Mouse (Mus musculus) embryo, embryonic 11.5 days (tissue): Measurements from ENCODE around the gene Lrch4.
"Not testable (repeated sequence)": the region's sequence is repeated elsewhere in the genome, so short reads cannot be mapped to it uniquely, and the experiment has no call there.

ENCODE experiments used
- DNase-seq: peaks from one replicate; pipeline ENCODE4 v3.0.0-alpha.2; 2012; ENCODE audit warnings: low read depth, low spot score

Lrch4 gene

DNA sequence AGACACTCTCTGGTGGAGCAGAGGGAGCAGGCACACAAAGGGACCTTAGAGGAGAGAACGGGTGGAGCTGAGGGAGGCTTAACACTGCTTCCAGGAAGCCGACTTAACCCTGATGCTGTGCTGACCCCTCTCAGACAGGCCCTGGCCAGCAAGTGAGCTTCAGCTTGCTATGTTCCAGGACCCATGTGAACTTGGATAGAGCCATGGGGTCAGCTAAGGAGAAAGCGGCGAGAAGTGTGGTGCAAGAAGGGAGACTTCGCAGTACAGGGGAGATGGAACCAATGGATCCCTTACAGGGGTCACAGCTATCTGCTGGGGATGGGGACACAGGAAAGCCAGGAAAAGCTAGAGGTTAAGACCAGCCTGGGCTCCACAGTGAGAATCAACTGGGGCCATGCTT lies 15.8 kb upstream of the Lrch4 start:
- DNase-seq: no peak

DNA sequence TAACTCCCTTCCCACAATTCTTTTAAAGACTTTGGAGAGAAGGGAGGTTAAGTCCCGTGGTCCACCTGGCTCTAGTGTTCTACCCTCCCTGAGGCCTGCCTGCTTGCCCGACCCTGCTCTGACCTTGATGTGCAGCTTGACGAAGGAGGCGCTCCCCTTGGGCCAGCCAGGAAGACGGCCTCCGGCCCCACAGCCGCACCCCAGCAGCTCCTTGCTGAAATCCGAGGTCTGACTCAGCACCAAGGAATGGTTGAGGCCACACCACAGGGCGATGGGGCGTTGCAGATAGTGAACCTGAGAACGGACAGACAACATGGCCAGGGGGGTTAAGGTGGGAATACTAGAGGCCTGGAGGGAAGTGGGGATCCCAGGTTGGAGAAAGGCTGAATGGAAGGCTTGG lies 15.4 kb upstream of the Lrch4 start, which contains the start of gene Pcolce:
Gene Pcolce, minus strand, starts transcription at position 235 of the 400 bp plus-strand sequence.
- DNase-seq: no peak

GRCm38 (mm10) chr5:137614921-137615320 lies 14.0 kb upstream of the Lrch4 start:
- not testable (repeated sequence) for DNase-seq

GRCm38 (mm10) chr5:137615347-137615746 lies 13.6 kb upstream of the Lrch4 start:
- no peak for DNase-seq

DNA sequence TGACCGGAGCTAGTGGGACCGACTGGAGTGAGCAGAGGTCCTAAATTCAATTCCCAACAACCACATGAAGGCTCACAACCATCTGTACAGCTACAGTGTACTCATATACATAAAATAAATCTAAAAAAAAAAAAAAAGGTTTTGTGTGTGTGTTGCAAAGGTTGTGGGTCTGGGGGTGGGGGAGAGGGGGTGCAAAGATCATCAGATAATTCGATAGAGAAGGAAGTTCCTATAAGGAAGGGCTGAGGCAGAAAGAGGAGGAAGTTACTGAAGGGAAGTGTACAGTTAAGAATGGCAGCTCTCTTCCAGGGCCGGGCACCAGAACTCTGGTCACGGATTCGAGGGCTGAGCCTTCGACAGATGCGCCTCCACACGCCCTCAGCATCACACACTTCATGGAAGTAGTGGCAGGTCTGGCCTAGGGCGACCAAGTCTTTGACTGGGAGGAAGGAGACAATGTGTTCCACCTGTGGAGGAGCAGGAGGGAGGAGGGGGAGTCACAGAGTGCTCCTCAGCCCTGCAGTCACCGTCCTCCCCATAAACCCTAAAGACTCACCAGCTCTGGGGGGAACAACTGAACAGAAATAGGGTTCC lies 4.9 kb upstream of the Lrch4 start:
- no peak for DNase-seq

DNA sequence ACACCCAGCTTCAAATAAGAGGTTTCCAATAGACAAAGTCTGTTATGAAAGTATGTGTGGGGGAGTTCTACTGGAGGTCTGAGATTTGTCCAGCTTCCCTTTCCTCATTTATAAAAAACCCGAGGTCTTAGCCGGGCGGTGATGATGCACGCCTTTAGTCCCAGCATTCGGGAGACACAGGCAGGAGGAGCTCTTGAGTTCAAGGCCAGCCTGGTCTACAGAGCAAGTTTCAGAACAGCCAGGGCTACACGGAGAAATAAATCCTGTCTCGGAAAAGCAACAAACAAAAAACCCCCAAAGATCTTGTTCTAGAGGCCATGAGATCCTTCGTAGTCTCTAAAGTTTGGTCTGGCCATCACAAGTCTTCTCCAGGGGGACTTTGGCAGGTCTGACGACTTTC lies 930 bp upstream of the Lrch4 start:
- DNase-seq: no peak

- DNase-seq: no peak
These were observed 393 bp downstream of the Lrch4 start for GRCm38 (mm10) chr5:137629306-137629721.

- no peak for DNase-seq
These were observed 1.1 kb downstream of the Lrch4 start for GRCm38 (mm10) chr5:137629906-137630545.

DNA sequence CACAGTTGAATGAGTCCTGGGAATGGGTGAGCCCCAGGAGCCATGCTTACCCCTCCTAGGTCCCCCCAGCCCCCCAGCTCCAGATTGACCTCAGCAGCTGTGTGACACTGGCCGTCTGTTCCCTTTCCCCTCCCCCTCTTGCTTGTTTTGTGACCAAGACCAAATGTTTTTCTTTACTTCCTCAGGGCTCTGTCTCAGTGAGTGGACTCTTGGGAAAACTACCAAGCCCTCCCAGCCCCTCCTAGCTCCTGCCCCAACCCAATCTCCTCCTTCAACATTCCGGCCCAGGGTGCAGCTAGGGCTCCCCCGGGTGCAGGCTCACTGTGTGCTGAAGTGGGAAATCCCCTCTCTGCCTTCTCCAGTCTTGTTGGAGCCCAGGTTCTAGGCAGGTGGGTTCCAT lies 1.7 kb downstream of the Lrch4 start:
- DNase-seq: no peak

DNA sequence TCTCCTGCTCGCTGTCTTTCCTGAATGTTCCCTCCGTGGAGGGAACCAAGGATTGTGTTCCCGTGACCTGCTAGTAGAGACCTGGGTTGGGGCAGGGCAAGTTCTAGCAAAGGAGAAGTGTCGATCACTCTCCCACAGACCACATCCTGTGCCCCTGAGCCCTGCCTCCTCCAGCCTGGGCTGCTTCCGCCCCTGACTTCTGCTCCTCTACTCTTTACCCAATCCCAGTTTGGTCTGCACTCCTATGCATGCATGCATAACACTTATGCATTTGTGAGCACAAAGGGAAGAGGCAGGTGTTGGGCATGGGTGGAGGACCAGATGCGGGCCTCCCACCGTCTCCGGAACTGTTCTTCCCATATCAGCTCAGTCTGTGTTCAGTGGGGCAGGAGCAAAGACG lies 2.2 kb downstream of the Lrch4 start:
- no peak for DNase-seq

- DNase-seq: no peak
These were observed 2.7 kb downstream of the Lrch4 start for GRCm38 (mm10) chr5:137631591-137631990.

GRCm38 (mm10) chr5:137633397-137634084 lies 4.6 kb downstream of the Lrch4 start:
- DNase-seq: no peak

- DNase-seq: no peak
These were observed 10.6 kb downstream of the Lrch4 start for GRCm38 (mm10) chr5:137639472-137639871.

DNA sequence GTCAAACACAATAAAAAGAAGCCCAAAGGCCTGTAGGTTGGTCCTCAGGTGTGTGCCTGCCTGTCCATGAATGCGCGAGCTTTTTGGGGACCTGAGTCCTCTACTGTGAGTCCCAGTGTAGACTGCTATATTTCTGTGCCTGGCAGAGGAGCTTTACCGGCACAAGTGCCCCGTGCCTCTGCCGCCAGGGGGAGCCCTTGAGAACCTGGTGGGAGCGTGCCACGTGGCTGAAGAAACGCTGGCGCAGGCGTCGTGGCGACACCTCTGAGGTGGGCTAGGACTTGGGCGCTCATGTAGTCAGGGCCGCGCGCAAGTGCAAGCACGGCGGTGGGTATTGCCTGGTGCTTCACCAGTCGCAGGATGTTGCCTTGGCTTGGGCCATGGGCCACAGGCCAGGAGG lies 12.1 kb downstream of the Lrch4 start, which contains the start of gene Sap25:
Gene Sap25, plus strand, starts transcription at position 281 of the 400 bp plus-strand sequence.
- no peak for DNase-seq

GRCm38 (mm10) chr5:137642886-137643285 lies 14.0 kb downstream of the Lrch4 start:
- DNase-seq: no peak

- DNase-seq: no peak
These were observed 15.6 kb downstream of the Lrch4 start for GRCm38 (mm10) chr5:137644484-137644883.

- DNase-seq: no peak
These were observed 16.2 kb downstream of the Lrch4 start for GRCm38 (mm10) chr5:137645091-137645651.

GRCm38 (mm10) chr5:137645652-137646091 lies 16.8 kb downstream of the Lrch4 start, which contains the start of gene Irs3:
TSS of gene Irs3 (minus strand) at chr5:137645714.
- no peak for DNase-seq

DNA sequence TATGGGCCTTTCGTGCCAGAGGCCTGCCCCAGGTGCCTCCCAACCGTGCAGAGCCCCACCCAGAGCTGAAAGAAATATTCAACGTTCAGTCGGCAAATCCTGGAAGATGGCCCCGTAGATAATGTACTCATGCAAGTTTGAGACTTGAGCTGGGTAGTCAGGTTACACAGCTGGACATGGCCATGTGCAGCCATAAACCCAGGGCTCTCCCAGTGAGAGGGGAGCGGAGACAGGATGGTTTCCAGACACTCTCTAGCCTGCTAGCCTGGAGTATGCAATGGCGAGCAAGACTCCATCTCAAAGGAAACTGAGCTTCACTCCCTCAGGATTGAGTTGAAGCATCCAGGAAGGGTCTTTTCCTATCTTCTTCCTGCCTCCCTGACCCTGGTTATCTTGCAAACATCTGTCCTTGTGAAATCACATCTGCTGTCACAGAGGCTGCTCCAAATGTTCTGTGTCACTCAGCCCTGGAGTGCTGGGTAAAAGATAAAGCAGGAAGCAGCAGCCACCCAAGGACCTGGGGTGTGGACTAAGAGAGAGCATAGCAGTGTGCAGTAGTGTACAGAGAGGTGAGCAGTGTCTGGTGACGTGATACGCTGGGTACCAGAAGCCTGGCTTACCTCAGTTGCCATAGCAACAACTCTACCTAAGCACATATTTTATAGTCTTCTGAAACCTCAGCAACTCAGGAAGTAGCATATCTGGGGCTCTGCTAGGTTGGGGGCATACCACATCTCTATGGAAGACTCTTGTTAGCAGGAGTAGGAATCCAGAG lies 19.1 kb downstream of the Lrch4 start:
- no peak for DNase-seq

GRCm38 (mm10) chr5:137649251-137649650 lies 20.3 kb downstream of the Lrch4 start:
- DNase-seq: no peak
